Mouse (Mus musculus) R1 (cell line): Measurements from ENCODE around the gene Dstn.

Source experiments
- DNase-seq: peaks from one replicate; pipeline ENCODE4 v3.0.0-alpha.2; 2018; ENCODE audit warnings: low read depth, low spot score

The Dstn gene

GRCm38 (mm10) chr2:143915600-143916135 lies 548 bp downstream of the Dstn start:
- DNase-seq: no peak

- DNase-seq: no peak
Observed at GRCm38 (mm10) chr2:143916229-143916628, 1.1 kb downstream of the Dstn start.

- DNase-seq: no peak
Observed at GRCm38 (mm10) chr2:143917622-143918021, 2.5 kb downstream of the Dstn start.

- peak; percentile 69 for DNase-seq
Observed at GRCm38 (mm10) chr2:143918831-143919502, 3.8 kb downstream of the Dstn start.

- peak; percentile 75 for DNase-seq
Observed at GRCm38 (mm10) chr2:143924085-143924484, 9.0 kb downstream of the Dstn start.

- DNase-seq: peak; percentile 49
Observed at GRCm38 (mm10) chr2:143925826-143926225, 10.7 kb downstream of the Dstn start.

- no peak for DNase-seq
Observed at GRCm38 (mm10) chr2:143929607-143930311, 14.6 kb downstream of the Dstn start.

- no peak for DNase-seq
Observed at GRCm38 (mm10) chr2:143932340-143932873, 17.3 kb downstream of the Dstn start.

- DNase-seq: no peak
Observed at GRCm38 (mm10) chr2:143933516-143933915, 18.4 kb downstream of the Dstn start.

GRCm38 (mm10) chr2:143934439-143934838 lies 19.3 kb downstream of the Dstn start:
- no peak for DNase-seq

GRCm38 (mm10) chr2:143937861-143938260 lies 22.7 kb downstream of the Dstn start:
- DNase-seq: no peak

- DNase-seq: no peak
Observed at GRCm38 (mm10) chr2:143940406-143940805, 25.3 kb downstream of the Dstn start.

GRCm38 (mm10) chr2:143944796-143945195 lies 29.7 kb downstream of the Dstn start:
- no peak for DNase-seq

- DNase-seq: peak; percentile 53
Observed at GRCm38 (mm10) chr2:143945466-143946075, 30.5 kb downstream of the Dstn start.

GRCm38 (mm10) chr2:143946399-143946798 lies 31.3 kb downstream of the Dstn start:
- no peak for DNase-seq

- no peak for DNase-seq
Observed at GRCm38 (mm10) chr2:143947981-143948380, 32.9 kb downstream of the Dstn start.

GRCm38 (mm10) chr2:143948416-143948815 lies 33.3 kb downstream of the Dstn start:
- DNase-seq: no peak

- DNase-seq: no peak
Observed at GRCm38 (mm10) chr2:143949217-143949616, 34.1 kb downstream of the Dstn start.

GRCm38 (mm10) chr2:143950290-143951027 lies 35.3 kb downstream of the Dstn start:
- no peak for DNase-seq

GRCm38 (mm10) chr2:143951028-143951420 lies 35.9 kb downstream of the Dstn start:
- DNase-seq: no peak

GRCm38 (mm10) chr2:143951546-143952315 lies 36.6 kb downstream of the Dstn start:
- no peak for DNase-seq
